Mouse (Mus musculus) cortical plate, adult 2 months (tissue): ENCODE data around the gene Rarg. TPM values are rescaled to one million over a fixed set of nuclear protein-coding genes. Genes with fewer than 3 reads are reported as not detected.

Source experiments
- H3K27ac ChIP-seq: fragments of 200-500 bp; 2 replicates; pipeline ENCODE4 v1.5.1; 2012; ENCODE audit warnings: low read length, control low read depth, inconsistent platforms; ENCODE audit not compliant: insufficient read depth
- H3K4me1 ChIP-seq: fragments of 200-500 bp; 2 replicates; pipeline ENCODE4 v1.6.1; 2011; ENCODE audit warnings: low read length; ENCODE audit not compliant: control insufficient read depth, insufficient read depth
- H3K4me3 ChIP-seq: fragments of 200-500 bp; 2 replicates; pipeline ENCODE4 v1.5.1; 2011; ENCODE audit warnings: mild to moderate bottlenecking, low read length, control low read depth; ENCODE audit not compliant: insufficient read depth
- CTCF ChIP-seq: fragments of 200-500 bp; IDR thresholded peaks from 2 replicates; pipeline ENCODE4 v1.5.1; 2011; ENCODE audit warnings: mild to moderate bottlenecking, control low read depth, low read length; ENCODE audit not compliant: insufficient read depth; ENCODE audit errors: extremely low read depth
- POLR2A ChIP-seq: fragments of 200-500 bp; IDR thresholded peaks from 2 replicates; pipeline ENCODE4 v1.6.1; 2011; ENCODE audit warnings: mild to moderate bottlenecking, low read length, control low read depth; ENCODE audit not compliant: insufficient read depth; ENCODE audit errors: extremely low read depth
- polyA plus RNA-seq: library from polyadenylated mRNA; depleted of rRNA; stranded (reverse); fragments of >200 nt; gene quantifications from 2 replicates; pipeline ENCODE4 v1.2.3, GENCODE M21; 2012

Gene Rarg
- polyA plus RNA-seq, 1 experiment: 12.3 TPM

GRCm38 (mm10) chr15:102258076-102258470 lies 756 bp upstream of the Rarg start:
- Histone ChIP-seq H3K4me3 (peak overlapping the region; percentile 65; the same call in 1 of the 2 replicates), H3K27ac (no peak overlapping the region), H3K4me1 (peaks cover 6% of the 10 kb centered on the region)
- TF ChIP-seq POLR2A (no peak; the same call in 1 of the 2 replicates), CTCF (no peak)

GRCm38 (mm10) chr15:102256431-102257201 lies 701 bp downstream of the Rarg start:
- Histone ChIP-seq H3K4me3 (peak overlapping the region; percentile 65), H3K4me1 (peaks cover 6% of the 10 kb centered on the region), H3K27ac (peak overlapping the region; percentile 75)
- TF ChIP-seq CTCF: no peak
- TF ChIP-seq POLR2A: no peak

- H3K4me3 ChIP-seq: peak overlapping the region; percentile 65; the same call in 1 of the 2 replicates
- H3K4me1 ChIP-seq: peaks cover 6% of the 10 kb centered on the region
- H3K27ac ChIP-seq: no peak overlapping the region
- no peak for TF ChIP-seq POLR2A
- no peak for TF ChIP-seq CTCF
These were observed 1.6 kb downstream of the Rarg start for GRCm38 (mm10) chr15:102255547-102256255.

- no peak overlapping the region for H3K4me3 ChIP-seq
- TF ChIP-seq CTCF (no peak), POLR2A (no peak)
These were observed 6.8 kb downstream of the Rarg start for GRCm38 (mm10) chr15:102250521-102250920.

GRCm38 (mm10) chr15:102249967-102250366 lies 7.3 kb downstream of the Rarg start:
- peak overlapping the region; percentile 22; the same call in 1 of the 2 replicates for H3K27ac ChIP-seq
- no peaks in the 10 kb centered on the region for H3K4me1 ChIP-seq
- H3K4me3 ChIP-seq: no peak overlapping the region
- no peak for TF ChIP-seq CTCF
- TF ChIP-seq POLR2A: no peak

More at GRCm38 (mm10) chr15:102250521-102250920, 6.8 kb downstream of the Rarg start:
- Histone ChIP-seq H3K27ac (no peak overlapping the region), H3K4me1 (no peaks in the 10 kb centered on the region)

GRCm38 (mm10) chr15:102249251-102249691 lies 8.0 kb downstream of the Rarg start:
- H3K27ac ChIP-seq: no peak overlapping the region
- TF ChIP-seq CTCF: no peak
- TF ChIP-seq POLR2A: no peak
- no peak overlapping the region for H3K4me3 ChIP-seq
- no peaks in the 10 kb centered on the region for H3K4me1 ChIP-seq

GRCm38 (mm10) chr15:102248812-102249191 lies 8.5 kb downstream of the Rarg start:
- no peak overlapping the region for H3K4me3 ChIP-seq
- TF ChIP-seq POLR2A (no peak), CTCF (no peak)
- no peak overlapping the region for H3K27ac ChIP-seq
- no peaks in the 10 kb centered on the region for H3K4me1 ChIP-seq

GRCm38 (mm10) chr15:102248131-102248811 lies 9.0 kb downstream of the Rarg start:
- H3K27ac ChIP-seq: peak overlapping the region; percentile 29; the same call in 1 of the 2 replicates
- TF ChIP-seq CTCF (no peak), POLR2A (no peak)
- no peaks in the 10 kb centered on the region for H3K4me1 ChIP-seq
- H3K4me3 ChIP-seq: peak overlapping the region; percentile 49; the same call in 1 of the 2 replicates
